Mouse (Mus musculus): ENCODE measurements around the gene Rbfox1.

DNA sequence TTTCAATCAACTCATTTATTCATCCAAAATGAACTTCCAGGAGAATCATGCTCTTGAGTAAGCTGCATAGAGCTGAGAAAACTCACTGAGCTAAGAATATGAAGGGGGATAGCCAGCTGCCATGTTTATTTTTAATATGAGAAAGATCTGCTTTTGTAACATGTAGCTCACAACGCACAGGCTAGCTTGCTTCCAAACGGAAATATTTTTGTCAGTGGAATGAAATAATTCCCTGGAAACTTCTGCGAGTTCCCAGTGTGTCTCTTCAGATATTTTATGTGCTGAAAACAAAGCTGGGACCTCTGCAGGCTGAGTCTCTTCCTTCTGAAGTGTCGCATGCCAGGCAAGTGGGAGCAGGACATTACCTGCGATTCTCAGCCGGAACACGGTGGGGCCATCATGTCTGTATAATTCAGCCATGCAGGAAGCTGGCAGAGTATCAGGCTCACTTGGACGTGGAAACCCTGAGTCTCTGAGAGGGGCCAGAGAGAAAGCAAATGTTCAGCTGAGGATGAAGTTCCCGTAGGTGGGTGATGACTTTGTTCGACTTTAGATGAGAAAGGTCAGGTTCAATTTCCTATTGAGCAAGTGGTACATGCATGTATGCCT is 190.4 kb downstream of the Rbfox1 start:
- TF ChIP-seq POLR2A (IDR thresholded peaks at IDR 0.05; ENCODE audit: insufficient read depth, low read depth, low read length) (no peak), CTCF (IDR thresholded peaks at IDR 0.05; ENCODE audit: insufficient read depth, low read depth, low read length) (no peak)

Data from olfactory bulb, adult 2 months (tissue).